Mouse (Mus musculus) bone marrow macrophage, adult 2 months (primary cell): ENCODE data around the gene Arhgap32.

ENCODE experiments used
- CTCF ChIP-seq: IDR thresholded peaks from 2 replicates; pipeline ENCODE4 v1.5.1; 2012; ENCODE audit warnings: low read depth, mild to moderate bottlenecking, low read length, moderate library complexity
- POLR2A ChIP-seq: IDR thresholded peaks from 2 replicates; pipeline ENCODE4 v1.6.1; 2012; ENCODE audit warnings: mild to moderate bottlenecking, low read depth, low read length, borderline replicate concordance

DNA sequence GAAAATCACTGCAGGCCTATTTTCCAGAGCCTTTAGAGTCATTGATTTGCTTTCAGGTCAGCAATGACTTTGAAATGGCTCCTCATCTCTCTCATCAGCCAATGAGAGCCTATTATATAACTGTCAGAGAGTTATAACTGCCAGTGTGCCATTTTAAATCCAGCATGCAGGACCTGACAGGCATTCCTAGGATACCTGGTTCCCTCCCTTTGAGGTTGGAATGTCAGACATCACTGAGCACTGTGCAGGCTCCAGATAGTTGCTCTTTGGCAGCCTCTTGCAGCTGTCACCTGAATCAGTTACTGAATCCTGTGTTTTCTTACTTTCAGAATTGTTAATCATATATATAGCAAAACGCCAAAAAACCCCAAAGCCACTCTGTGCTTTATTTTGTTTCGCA lies 111.1 kb downstream of the Arhgap32 start:
- TF ChIP-seq CTCF, result no peak
- TF ChIP-seq POLR2A, result no peak
